8 mouse cellular contexts compared by ENCODE assay signal in genomic region chr10:24712367-24712761, GRCm38 (mm10). TPM values are rescaled to one million over a fixed set of nuclear protein-coding genes. Genes with fewer than 3 reads are reported as not detected.
DNase-seq lines count a peak whose midpoint lies in the region; ATAC-seq and TF ChIP-seq lines count a peak whose summit lies in the region.

No protein-coding gene starts in this region.

- ATAC-seq in lung, postnatal 0 days, result peak; percentile 2; the same call in 1 of the 2 replicates

- peak overlapping the region; percentile 53 for H3K4me3 ChIP-seq in lung, postnatal 0 days (ENCODE audit: low read depth, low read length)
- peak overlapping the region; percentile 74 for H3K4me3 ChIP-seq in forebrain, embryonic 10.5 days

- H3K4me1 ChIP-seq in lung, postnatal 0 days (ENCODE audit: insufficient read depth, low read depth, low read length), result peaks cover 5% of the 10 kb centered on the region; the same call in 1 of the 2 replicates
- H3K4me1 ChIP-seq in forebrain, embryonic 10.5 days, result peaks cover 18% of the 10 kb centered on the region

- H3K36me3 ChIP-seq in lung, postnatal 0 days (ENCODE audit: insufficient read depth, low read length), result no peaks in the 10 kb centered on the region
- H3K36me3 ChIP-seq in forebrain, embryonic 10.5 days (replicated peaks), result no peaks in the 10 kb centered on the region
- no peaks in the 10 kb centered on the region for H3K36me3 ChIP-seq in splenic B cell, adult 2 months (ENCODE audit: control insufficient read depth, insufficient read depth, low read length, poor library complexity, severe bottlenecking)

- no peaks in the 10 kb centered on the region for H3K9me3 ChIP-seq in lung, postnatal 0 days (ENCODE audit: low read length)
- H3K9me3 ChIP-seq in forebrain, embryonic 10.5 days, result no peaks in the 10 kb centered on the region

- DNase-seq in lung, postnatal 0 days (ENCODE audit: low spot score), result no peak
- DNase-seq in lung, postnatal 14 days, result no peak
- DNase-seq in forebrain, embryonic 10.5 days (ENCODE audit: extremely low spot score, low spot score), result no peak
- DNase-seq in liver, result peak; percentile 6
- peak; percentile 38 for DNase-seq in splenic B cell, adult 2 months (ENCODE audit: low read depth, low spot score)
- no peak for DNase-seq in layer of hippocampus, postnatal 14 days (ENCODE audit: low spot score in 2 of 2)
- no peak for DNase-seq in spleen, postnatal 36 days (ENCODE audit: low spot score in 2 of 2)
- no peak for DNase-seq in thymus, postnatal 14 days

- H3K27ac ChIP-seq in lung, postnatal 0 days (ENCODE audit: low read length), result no peak overlapping the region
- peak overlapping the region; percentile 76; the same call in 1 of the 2 replicates for H3K27ac ChIP-seq in forebrain, embryonic 10.5 days

- no peaks in the 10 kb centered on the region for H3K27me3 ChIP-seq in lung, postnatal 0 days (replicated peaks; ENCODE audit: insufficient read depth, low read length)
- peaks cover 57% of the 10 kb centered on the region for H3K27me3 ChIP-seq in forebrain, embryonic 10.5 days (ENCODE audit: poor library complexity, severe bottlenecking)
- H3K27me3 ChIP-seq in splenic B cell, adult 2 months (ENCODE audit: control insufficient read depth, insufficient read depth, low read length, poor library complexity, severe bottlenecking), result no peaks in the 10 kb centered on the region

- 0 out of 2 replicates have a peak overlapping the region, but pooled peaks have one; percentile 23 for H3K9ac ChIP-seq in lung, postnatal 0 days (replicated peaks; ENCODE audit: low read depth)

- no peak for TF ChIP-seq CTCF in lung, postnatal 0 days (IDR thresholded peaks at IDR 0.05)

- TF ChIP-seq EP300 in lung, postnatal 0 days (IDR thresholded peaks at IDR 0.05), result no peak

- WGBS in lung, postnatal 0 days, result 10% methylated on average over 15 of the region's 15 CpGs
- 20% methylated on average over 15 of the region's 15 CpGs for WGBS in forebrain, embryonic 10.5 days

- peak overlapping the region; percentile 97 for H3K4me2 ChIP-seq in lung, postnatal 0 days (replicated peaks; ENCODE audit: low read depth, low read length)

RNA-seq across cellular contexts. Expression of gene Enpp1, which starts 0.4 kb away (rescaled TPM):
- 2.4 and 2.9 TPM in 2 replicates for polyA plus RNA-seq in lung, postnatal 0 days (2015; fragmentation: Nextera tagmentation; extraction: Ambion mirVana)
- polyA plus RNA-seq in forebrain, embryonic 10.5 days (2016; fragmentation: Nextera tagmentation; extraction: Ambion mirVana), result 0.31 and 0.37 TPM in 2 replicates
- 1 to 10 TPM; 4.2 to 5.6 TPM for total RNA-seq in layer of hippocampus, postnatal 14 days (2021)

Comparison
In these comparisons a context has a peak if more than half of its experiments do, and no peak if none do; other contexts are left out.
1. DNase-seq: peak in liver (single experiment) and splenic B cell, adult 2 months (single experiment); none in lung, postnatal 0 days (single experiment), lung, postnatal 14 days (single experiment), forebrain, embryonic 10.5 days (single experiment), layer of hippocampus, postnatal 14 days (0 of 2), spleen, postnatal 36 days (0 of 2) and thymus, postnatal 14 days (single experiment).